Mouse (Mus musculus): Measurements from ENCODE around the gene Cnst.

The Cnst gene

GRCm38 (mm10) chr1:179545768-179546550 lies at the start of gene Cnst, which contains the start of gene Tfb2m:
Gene Cnst (plus strand): TSS chr1:179546370.
Gene Tfb2m (minus strand): TSS chr1:179546267.
- peak; percentile 98 for DNase-seq (ENCODE audit: low spot score)

DNA sequence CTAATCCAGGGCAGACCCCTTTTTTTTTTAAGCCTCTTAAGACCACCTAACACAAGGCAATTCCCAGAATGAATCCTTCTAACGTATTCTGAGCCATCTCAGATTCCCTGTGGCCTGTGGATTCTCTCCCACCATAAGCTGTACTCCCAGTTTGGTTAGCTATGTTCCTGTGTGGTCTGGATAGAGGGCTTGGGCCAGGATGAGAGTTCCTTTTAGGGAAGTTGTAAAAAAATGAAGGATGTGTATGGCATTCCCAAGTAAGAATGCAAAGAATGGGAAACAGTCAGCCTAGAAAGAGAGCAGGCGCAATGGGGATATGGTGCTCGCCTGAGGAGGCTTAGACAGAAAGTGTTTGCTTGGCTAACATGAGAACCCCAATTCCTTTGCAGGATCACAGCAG lies 46.9 kb upstream of the Cnst start:
- no peak for DNase-seq (ENCODE audit: low spot score)

DNA sequence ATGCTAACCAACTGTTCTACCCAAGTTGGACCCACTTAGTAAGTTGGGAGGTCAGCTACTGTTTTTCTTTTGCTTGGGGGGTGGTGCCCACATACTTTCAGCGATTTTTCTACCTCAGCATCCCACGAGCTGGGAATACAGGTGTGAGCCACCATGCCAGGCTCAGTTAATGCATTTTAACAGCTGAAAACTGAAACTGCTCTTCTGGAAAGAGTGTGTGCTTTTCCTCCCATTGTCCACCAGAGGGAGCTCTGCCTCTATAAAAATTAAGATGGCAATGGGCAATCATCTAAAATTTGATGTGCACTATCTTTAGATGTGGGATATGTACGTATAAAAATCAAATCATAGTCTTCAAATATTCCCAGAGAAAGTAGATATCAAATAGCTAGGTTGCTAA lies 43.6 kb upstream of the Cnst start:
- no peak for DNase-seq (ENCODE audit: low spot score)

GRCm38 (mm10) chr1:179506530-179507315 lies 39.4 kb upstream of the Cnst start:
- DNase-seq (ENCODE audit: low spot score): no peak

DNA sequence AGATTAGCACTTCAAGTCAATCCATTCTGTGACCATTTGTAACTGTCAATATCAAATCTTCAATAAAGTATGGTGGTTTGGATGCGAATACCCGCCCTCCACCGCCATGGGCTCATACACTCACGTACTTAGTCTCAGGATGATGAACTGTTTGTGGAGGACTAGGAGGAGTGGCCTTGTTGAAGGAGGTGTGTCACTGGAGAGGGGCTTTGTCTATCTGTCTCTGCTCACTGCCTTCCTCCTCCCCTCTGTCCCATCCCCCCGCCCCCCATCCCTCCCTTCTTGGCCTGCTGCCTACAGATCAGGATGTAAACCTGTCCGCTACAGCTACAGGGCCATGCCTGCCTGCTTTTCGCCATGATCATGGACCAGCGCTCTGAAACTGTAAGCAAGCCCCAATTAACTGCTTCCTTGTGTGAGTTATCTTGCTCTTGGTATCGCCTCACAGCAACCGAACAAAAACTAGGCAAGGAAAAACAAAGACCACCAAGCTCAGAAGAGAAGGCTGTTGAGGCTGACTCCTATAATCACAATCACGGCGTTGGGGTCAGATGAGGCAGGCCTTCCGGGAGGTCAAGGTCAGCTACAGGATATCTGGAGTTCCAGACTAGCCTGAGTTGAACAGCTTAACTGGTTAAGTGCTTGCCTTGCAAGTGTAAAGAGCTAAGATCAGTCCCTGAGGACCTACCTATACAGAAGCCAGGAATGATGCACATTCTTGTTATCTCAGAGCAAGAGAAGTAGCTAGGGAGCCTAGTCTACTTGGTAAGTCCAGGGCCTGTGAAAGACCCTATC lies 35.4 kb upstream of the Cnst start:
- DNase-seq (ENCODE audit: low spot score): no peak

DNA sequence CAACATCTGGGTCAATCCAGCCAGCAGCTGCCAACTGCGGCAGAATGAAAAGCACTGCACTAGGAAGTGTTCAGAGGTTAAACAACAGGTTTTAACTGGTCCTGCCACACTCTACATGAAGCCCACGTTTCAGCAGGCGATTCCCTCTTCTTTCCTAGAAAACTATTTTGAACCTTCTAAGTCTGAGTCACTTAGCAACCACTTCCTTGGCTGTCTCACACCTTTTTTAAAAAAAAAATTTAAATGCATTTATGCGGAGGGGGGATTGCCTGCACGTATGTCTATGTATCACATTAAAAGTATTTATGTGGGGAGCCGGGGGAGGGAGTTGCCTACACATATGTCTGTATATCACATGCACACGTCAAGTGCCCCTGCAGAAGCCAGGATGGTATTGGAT lies 34.3 kb upstream of the Cnst start:
- DNase-seq (ENCODE audit: low spot score): no peak

- DNase-seq (ENCODE audit: low spot score): no peak
Observed at GRCm38 (mm10) chr1:179516941-179517712, 29.0 kb upstream of the Cnst start.

DNA sequence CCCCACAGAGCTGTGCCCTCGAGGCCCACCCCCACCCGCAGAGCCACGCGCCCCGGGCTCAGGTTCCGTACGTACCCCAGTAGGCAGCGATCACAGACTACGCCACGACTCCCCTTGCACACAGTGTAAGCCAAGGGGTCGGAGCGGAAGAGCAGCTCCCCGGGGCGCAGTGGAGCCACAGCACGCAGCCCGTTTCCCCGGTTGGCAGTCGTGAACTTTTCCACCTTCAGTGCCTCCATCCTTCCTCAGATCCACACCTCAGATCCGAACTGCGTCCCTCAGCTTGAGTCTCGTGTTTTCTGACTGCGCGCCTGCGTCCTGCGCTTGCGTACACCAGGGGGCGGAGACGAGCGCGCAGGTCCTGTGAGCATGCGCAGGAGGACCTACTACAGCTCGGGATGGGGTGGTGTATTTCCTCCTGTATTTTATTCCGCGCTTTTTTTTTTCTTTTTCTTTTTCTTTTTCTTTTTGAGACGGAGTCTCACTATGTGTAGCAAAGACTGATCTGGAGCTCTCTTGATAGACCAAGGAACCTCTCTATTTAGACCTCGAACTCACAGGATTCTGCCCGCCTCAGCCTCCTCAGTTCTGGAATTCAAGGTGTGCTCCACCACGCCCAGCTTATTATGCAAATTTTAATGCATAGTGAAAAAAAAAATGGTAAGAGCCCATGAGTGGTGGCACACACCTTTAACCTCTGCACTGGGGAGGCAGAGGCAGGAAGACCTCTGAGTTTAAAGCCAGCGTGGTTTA lies 28.3 kb upstream of the Cnst start, which contains the start of gene Smyd3:
Smyd3 (minus strand) TSS at position 329 of the 753 bp plus-strand sequence.
- peak; percentile 63 for DNase-seq (ENCODE audit: low spot score)

DNA sequence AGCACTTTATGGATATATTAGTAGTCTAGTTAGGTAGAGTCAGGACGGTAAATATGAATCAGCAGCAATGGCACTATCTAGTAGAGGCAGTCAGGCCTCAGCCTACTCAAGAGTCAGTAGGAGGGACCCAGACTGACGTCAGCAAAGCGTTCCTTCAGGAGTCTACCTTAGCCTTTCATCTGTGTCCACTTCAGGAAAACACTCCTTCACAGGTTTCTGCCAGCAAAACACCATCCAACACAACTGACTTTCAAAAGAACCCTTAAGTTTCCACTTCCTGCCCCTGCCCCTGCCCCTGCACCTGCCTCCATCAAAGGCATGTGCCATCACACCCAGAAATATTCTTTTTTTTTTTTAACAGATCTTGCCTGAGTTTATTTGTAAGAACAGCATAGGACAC lies 26.3 kb upstream of the Cnst start:
- no peak for DNase-seq (ENCODE audit: low spot score)

DNA sequence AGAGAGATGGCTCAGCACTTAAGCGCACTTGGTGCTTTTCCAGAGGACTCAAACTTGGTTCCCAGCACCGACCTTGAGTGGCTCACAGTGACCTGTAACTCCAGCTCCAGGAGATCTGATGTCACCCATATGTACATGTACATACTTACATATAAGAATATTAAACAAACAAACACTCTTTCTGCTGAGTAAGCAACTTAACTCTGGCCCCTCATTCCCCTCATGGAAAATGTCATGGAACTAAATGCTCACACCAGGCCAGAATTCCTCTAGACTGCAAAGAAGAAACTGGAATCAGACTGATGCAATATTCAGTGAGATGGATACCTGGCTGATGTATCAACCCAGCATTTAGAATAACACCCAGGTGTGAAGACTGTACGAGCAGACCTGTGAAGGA lies 7.1 kb upstream of the Cnst start:
- DNase-seq (ENCODE audit: low spot score): no peak

DNA sequence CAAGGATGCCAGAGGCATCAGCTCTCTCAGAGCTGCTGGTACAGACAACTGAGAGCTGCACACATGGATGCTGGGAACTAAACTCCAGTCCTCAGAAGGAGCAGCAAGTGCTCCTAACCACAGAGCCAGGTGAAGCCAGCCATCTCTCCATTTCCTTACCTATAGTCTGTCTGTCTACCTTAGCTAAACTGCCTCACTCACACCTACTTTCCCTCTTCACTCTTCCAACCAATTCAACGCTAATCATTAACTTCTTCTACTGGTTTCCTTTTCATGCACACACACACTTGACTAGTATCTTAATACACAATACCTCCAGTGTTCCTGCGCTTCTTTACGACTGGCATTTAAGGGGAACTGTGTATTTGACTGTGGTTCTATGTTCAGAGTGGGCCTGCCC lies 6.3 kb upstream of the Cnst start:
- DNase-seq (ENCODE audit: low spot score): no peak

DNA sequence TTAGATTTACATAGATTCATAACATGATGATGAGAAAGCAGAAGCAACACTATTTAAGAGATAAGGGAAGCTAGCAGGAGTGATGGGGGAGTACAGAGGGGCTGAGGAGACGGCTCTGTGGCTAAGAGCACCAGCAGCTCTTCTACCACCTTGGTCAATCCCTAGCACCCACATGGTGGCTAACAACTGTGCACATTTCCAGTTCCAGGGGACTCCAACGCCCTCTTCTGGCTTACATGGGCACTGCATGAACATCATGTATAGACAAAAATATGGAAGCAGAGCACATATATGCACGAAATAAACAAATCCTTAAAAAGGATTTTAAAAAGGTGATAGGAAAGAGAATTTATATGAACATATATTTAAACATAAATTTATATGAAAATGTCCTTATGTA lies 4.7 kb upstream of the Cnst start:
- DNase-seq (ENCODE audit: low spot score): no peak

DNA sequence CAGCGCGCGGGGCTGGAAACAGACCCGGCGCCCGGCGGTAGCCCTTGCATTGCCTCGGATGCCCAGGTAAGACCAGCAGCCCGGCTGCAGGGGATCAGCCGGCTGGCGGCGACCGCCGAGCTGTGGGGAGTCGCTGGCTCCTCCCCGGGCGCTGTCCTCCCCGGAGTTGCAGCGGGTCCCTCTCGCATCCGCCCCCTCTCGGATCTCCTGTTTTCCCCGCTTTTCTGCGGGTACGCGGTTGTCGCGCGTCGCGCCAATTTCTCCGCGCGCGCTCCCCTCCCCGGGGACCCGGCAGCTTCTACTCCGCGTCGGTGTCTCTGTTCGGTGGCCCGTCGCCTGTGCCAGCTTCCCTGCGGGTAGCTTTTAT lies 364 bp downstream of the Cnst start:
- no peak for DNase-seq (ENCODE audit: low spot score)

DNA sequence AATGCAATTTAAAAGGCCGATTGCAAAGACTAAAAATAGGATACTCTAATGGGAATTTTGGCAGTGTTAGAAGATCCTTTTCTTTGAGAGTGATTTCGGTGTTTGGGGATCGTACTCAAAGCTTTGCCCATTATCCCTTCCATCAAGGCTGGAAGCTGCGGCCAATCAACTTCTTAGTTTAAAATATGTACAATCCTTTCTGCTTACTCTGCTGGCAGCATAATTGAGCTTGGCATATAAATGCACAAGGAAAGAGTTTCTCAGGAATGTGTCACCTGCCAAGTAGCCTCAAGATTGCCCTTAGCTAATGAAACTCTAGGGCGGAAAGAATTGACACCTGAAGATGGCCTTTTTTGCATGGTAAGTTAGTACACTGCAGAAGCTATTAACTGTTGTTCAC lies 1.0 kb downstream of the Cnst start:
- DNase-seq (ENCODE audit: low spot score): no peak

- DNase-seq (ENCODE audit: low spot score): no peak
Observed at GRCm38 (mm10) chr1:179548220-179548619, 2.0 kb downstream of the Cnst start.

GRCm38 (mm10) chr1:179548996-179549752 lies 3.0 kb downstream of the Cnst start:
- DNase-seq (ENCODE audit: low spot score): no peak

DNA sequence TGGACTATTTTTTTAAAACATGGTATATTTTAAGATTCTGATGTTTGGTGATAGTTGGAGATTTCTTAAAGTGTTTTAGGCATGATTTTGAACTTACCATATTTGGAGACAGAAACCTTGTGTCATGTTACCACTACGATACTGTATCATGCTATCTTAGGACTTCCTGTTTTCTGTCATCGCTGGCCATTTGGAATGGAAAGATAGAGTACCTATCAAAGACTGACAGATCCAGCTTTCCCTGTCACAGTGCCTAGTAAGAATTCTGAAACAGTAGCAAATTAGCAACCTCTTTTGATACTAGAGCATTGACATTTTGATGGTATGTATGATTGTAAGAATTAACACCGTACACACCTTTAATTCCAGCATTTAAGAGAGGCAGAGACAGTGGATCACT lies 5.2 kb downstream of the Cnst start:
- DNase-seq (ENCODE audit: low spot score): no peak

GRCm38 (mm10) chr1:179551921-179552320 lies 5.8 kb downstream of the Cnst start:
- DNase-seq (ENCODE audit: low spot score): no peak

DNA sequence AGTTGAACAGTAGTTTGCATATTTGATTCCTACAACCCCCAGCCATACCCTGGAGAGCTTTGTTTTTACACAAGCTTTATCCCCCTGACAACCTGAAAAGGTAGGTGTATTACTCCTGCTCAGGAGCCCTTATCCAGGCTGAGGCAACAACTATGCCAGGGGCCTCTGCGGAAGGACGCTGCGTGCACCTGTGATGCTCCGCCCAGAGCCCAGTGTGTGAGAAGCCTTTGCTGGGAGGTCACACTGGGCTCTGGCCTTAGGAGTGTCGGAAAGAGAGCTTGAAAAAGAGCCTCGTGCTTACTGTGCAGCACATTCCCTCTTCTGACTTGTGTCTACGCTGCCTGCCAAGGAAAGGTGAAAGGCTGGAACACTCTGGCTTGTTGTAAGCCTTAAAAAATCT lies 6.6 kb downstream of the Cnst start:
- DNase-seq (ENCODE audit: low spot score): no peak

DNA sequence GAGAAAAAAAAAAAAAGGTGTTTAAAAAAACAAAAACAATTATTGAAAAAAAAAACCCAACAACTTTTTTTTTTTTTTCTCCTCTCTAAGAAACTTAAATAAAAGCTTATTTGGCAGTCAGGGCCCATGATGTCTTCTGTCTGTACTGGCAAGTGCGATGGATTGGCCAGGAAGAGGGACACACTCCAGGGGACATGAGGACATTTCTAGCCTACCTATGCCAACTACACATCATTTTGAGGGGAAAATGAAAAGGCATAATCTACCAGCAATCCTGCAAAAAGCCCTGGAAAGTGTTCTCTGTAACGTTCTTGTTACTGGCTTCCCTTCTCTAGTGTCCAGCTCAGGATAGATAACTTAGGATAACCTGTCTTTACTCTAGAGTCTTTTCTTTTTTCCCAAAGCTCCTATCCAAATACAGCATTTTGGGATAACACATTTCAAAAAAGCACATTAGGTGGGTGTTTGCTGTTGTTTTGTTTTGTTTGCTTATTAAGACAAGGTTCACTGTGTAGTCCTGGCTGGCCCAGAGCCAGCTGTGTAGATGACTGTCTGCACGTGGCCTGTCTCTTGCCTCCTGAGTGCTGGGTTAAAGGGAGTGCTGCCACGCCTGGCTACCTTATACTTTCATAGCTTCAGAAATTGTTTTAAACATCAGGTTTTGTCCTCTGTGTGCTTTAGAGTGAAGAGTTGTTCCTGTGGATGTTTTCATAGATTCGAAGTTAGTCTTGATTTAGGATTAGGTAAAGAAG lies 7.2 kb downstream of the Cnst start:
- no peak for DNase-seq (ENCODE audit: low spot score)
